Mouse (Mus musculus) embryonic fibroblast, embryonic 13.5 days (primary cell): ENCODE results near the gene Hddc3. TPM values are rescaled to one million over a fixed set of nuclear protein-coding genes. Genes with fewer than 3 reads are reported as not detected.

ENCODE experiments used
- H3K27ac ChIP-seq: 2 replicates; pipeline ENCODE4 v1.5.1; 2012; ENCODE audit warnings: low read length, control low read depth, inconsistent platforms; ENCODE audit not compliant: insufficient read depth
- H3K4me1 ChIP-seq: 2 replicates; pipeline ENCODE4 v1.6.1; 2011; ENCODE audit warnings: low read length; ENCODE audit not compliant: control insufficient read depth, insufficient read depth
- H3K4me3 ChIP-seq: 2 replicates; pipeline ENCODE4 v1.5.1; 2011; ENCODE audit warnings: mild to moderate bottlenecking, control low read depth, low read length; ENCODE audit not compliant: insufficient read depth
- CTCF ChIP-seq: IDR thresholded peaks from 2 replicates; pipeline ENCODE4 v1.5.1; 2011; ENCODE audit warnings: mild to moderate bottlenecking, control low read depth, low read length, moderate library complexity, borderline replicate concordance; ENCODE audit not compliant: insufficient read depth
- POLR2A ChIP-seq: IDR thresholded peaks from 2 replicates; pipeline ENCODE4 v1.6.1; 2011; ENCODE audit warnings: low read depth, mild to moderate bottlenecking, control low read depth, low read length, moderate library complexity
- polyA plus RNA-seq: library from polyadenylated mRNA; stranded (reverse); fragments of >200 nt; gene quantifications from 2 replicates; pipeline ENCODE4 v1.2.4, GENCODE M21; 2011; ENCODE audit warnings: low read depth; ENCODE audit not compliant: missing spikeins, insufficient read length

The Hddc3 gene
- polyA plus RNA-seq, 1 experiment = 12.2 TPM

GRCm38 (mm10) chr7:80346830-80347229 lies 3.9 kb downstream of the Hddc3 start:
- no peak for TF ChIP-seq CTCF
- no peak for TF ChIP-seq POLR2A
- H3K27ac ChIP-seq = no peak overlapping the region
- H3K4me3 ChIP-seq = no peak overlapping the region
- H3K4me1 ChIP-seq = peaks cover 13% of the 10 kb centered on the region

GRCm38 (mm10) chr7:80347670-80348586 lies 5.0 kb downstream of the Hddc3 start:
- Histone ChIP-seq H3K4me1 (peaks cover 13% of the 10 kb centered on the region), H3K4me3 (no peak overlapping the region), H3K27ac (0 out of 2 replicates have a peak overlapping the region, but pooled peaks have one; percentile 25)
- TF ChIP-seq CTCF = no peak
- no peak for TF ChIP-seq POLR2A

GRCm38 (mm10) chr7:80350808-80351207 lies 7.9 kb downstream of the Hddc3 start:
- no peak for TF ChIP-seq CTCF
- no peak for TF ChIP-seq POLR2A
- Histone ChIP-seq H3K4me1 (peaks cover 13% of the 10 kb centered on the region), H3K4me3 (no peak overlapping the region), H3K27ac (no peak overlapping the region)

- Histone ChIP-seq H3K4me3 (no peak overlapping the region), H3K27ac (no peak overlapping the region), H3K4me1 (peaks cover 5% of the 10 kb centered on the region; the same call in 1 of the 2 replicates)
- no peak for TF ChIP-seq POLR2A
- TF ChIP-seq CTCF = no peak
These were observed 10.0 kb downstream of the Hddc3 start for GRCm38 (mm10) chr7:80352920-80353319.

GRCm38 (mm10) chr7:80356351-80356750 lies 13.4 kb downstream of the Hddc3 start:
- TF ChIP-seq CTCF (no peak), POLR2A (no peak)
- Histone ChIP-seq H3K27ac (no peak overlapping the region), H3K4me1 (no peaks in the 10 kb centered on the region), H3K4me3 (no peak overlapping the region)

- no peak for TF ChIP-seq POLR2A
- no peak for TF ChIP-seq CTCF
- H3K27ac ChIP-seq = no peak overlapping the region
- no peak overlapping the region for H3K4me3 ChIP-seq
- no peaks in the 10 kb centered on the region for H3K4me1 ChIP-seq
These were observed 14.3 kb downstream of the Hddc3 start for GRCm38 (mm10) chr7:80357156-80357555.

GRCm38 (mm10) chr7:80358039-80358438 lies 15.1 kb downstream of the Hddc3 start:
- Histone ChIP-seq H3K4me3 (no peak overlapping the region), H3K4me1 (no peaks in the 10 kb centered on the region), H3K27ac (no peak overlapping the region)
- TF ChIP-seq POLR2A = no peak
- no peak for TF ChIP-seq CTCF

- Histone ChIP-seq H3K27ac (no peak overlapping the region), H3K4me3 (no peak overlapping the region), H3K4me1 (no peaks in the 10 kb centered on the region)
- TF ChIP-seq CTCF (no peak), POLR2A (no peak)
These were observed 17.5 kb downstream of the Hddc3 start for GRCm38 (mm10) chr7:80360435-80360834.

GRCm38 (mm10) chr7:80365759-80366158 lies 22.9 kb downstream of the Hddc3 start:
- TF ChIP-seq POLR2A = no peak
- TF ChIP-seq CTCF = no peak
- H3K4me1 ChIP-seq = peaks cover 3% of the 10 kb centered on the region
- no peak overlapping the region for H3K4me3 ChIP-seq
- H3K27ac ChIP-seq = no peak overlapping the region

GRCm38 (mm10) chr7:80367232-80367631 lies 24.3 kb downstream of the Hddc3 start:
- H3K27ac ChIP-seq = no peak overlapping the region
- H3K4me3 ChIP-seq = no peak overlapping the region
- peaks cover 3% of the 10 kb centered on the region for H3K4me1 ChIP-seq
- TF ChIP-seq CTCF = no peak
- no peak for TF ChIP-seq POLR2A
